Mouse (Mus musculus): Measurements from ENCODE around the gene Asl. TPM values are rescaled to one million over a fixed set of nuclear protein-coding genes. Genes with fewer than 3 reads are reported as not detected.

Asl gene
- total and polyA plus RNA-seq, 2 experiments from 2014 or later, result 15.9 to 21.1 TPM

DNA sequence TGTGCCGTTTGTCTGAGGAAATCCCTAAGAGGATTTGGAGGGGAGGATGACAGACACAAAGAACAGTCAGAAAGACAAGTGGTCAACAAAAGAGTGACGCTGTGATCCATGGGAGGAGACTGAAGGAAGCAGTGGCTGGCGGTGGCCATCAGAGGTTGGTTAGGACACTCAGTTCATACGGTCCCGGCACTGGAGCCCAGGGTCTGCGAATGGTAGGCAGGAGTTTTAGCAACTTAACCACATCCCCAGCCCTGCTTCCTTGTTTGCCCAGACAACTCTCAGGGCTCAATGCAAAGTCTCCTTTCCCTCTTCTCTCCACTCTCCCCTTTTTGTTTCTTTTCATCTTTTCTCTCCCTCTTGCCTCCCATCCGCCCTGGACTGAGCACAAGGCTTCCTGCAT is 17.1 kb upstream of the Asl start:
- ATAC-seq (ENCODE audit: insufficient read depth, low read depth), result no peak
- DNase-seq (ENCODE audit: low spot score), result no peak
- Histone ChIP-seq H3K4me1 (ENCODE audit: control insufficient read depth, insufficient read depth) (no peaks in the 10 kb centered on the region), H3K27me3 (ENCODE audit: control insufficient read depth, insufficient read depth, low read length) (peaks cover 31% of the 10 kb centered on the region), H3K36me3 (replicated peaks; ENCODE audit: control insufficient read depth, insufficient read depth, low read length) (peaks cover 41% of the 10 kb centered on the region), H3K9me3 (replicated peaks; ENCODE audit: control insufficient read depth, low read length) (no peaks in the 10 kb centered on the region), H3K27ac (ENCODE audit: low read depth) (no peak overlapping the region), H3K4me3 (ENCODE audit: low read depth, low read length) (no peak overlapping the region), H3K4me2 (ENCODE audit: low read depth, low read length) (no peak overlapping the region), H3K9ac (replicated peaks; ENCODE audit: low read depth, low read length) (no peak overlapping the region)
- TF ChIP-seq EP300 (IDR thresholded peaks at IDR 0.05; ENCODE audit: low read depth), result no peak
- TF ChIP-seq CTCF (IDR thresholded peaks at IDR 0.05; ENCODE audit: low read depth), result no peak
- 72% methylated on average over 7 of the region's 7 CpGs for WGBS

DNA sequence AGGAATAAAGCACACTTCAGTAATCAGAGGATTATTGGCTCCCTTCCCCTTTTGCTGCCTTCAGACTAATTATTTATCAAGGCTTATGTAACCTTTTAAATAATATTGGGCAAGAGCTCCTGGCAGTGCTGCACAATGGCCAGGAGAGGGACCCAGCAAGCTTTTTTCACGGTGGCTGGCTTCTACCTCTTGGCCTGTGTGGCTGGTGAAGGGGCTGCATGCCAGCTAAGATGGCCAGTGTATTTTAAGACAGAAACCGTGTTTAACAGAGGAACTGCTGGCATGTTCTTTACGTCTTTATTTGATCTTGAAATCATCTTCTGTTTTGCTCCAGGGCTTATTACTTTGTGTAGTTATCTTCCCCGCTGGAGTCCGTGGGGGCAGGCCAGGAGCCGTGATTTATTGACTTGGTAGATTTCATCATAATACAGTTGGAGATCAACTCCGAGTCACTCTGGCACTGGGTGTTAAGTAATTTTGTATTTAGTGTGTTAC is 15.2 kb upstream of the Asl start:
- TF ChIP-seq EP300 (IDR thresholded peaks at IDR 0.05; ENCODE audit: low read depth) (no peak), CTCF (IDR thresholded peaks at IDR 0.05; ENCODE audit: low read depth) (peak; percentile 64)

DNA sequence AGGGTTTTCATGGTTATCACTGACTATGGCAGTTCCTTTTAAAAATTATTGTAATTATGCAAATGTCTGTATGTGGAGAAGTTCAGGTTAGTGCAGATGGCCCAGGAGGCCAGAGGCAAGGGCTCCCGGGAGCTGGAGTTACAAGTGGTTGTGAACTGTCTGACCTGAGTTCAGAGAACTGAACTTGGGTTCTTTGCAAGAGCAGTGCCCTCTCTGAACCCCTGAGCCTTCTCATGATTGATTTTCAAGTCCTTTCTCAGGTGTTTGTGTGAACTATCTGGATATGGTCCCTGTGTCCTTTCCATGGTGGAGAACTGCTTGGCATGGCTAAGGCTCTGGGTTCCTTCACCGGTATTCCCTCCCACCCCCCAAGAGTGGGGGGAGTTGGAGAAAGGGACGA is 14.7 kb upstream of the Asl start:
- H3K4me2 ChIP-seq (ENCODE audit: low read depth, low read length), result no peak overlapping the region
- no peak overlapping the region for H3K27ac ChIP-seq (ENCODE audit: low read depth)
- no peak for TF ChIP-seq EP300 (IDR thresholded peaks at IDR 0.05; ENCODE audit: low read depth)
- TF ChIP-seq CTCF (IDR thresholded peaks at IDR 0.05; ENCODE audit: low read depth), result no peak
- WGBS, result 82% methylated on average over 3 of the region's 3 CpGs
- H3K4me3 ChIP-seq (ENCODE audit: low read depth, low read length), result no peak overlapping the region
- DNase-seq (ENCODE audit: low spot score), result no peak
- peaks cover 48% of the 10 kb centered on the region for H3K36me3 ChIP-seq (replicated peaks; ENCODE audit: control insufficient read depth, insufficient read depth, low read length)
- no peaks in the 10 kb centered on the region for H3K9me3 ChIP-seq (replicated peaks; ENCODE audit: control insufficient read depth, low read length)
- H3K9ac ChIP-seq (replicated peaks; ENCODE audit: low read depth, low read length), result no peak overlapping the region
- no peak for ATAC-seq (ENCODE audit: insufficient read depth, low read depth)
- peaks cover 15% of the 10 kb centered on the region for H3K27me3 ChIP-seq (ENCODE audit: control insufficient read depth, insufficient read depth, low read length)
- no peaks in the 10 kb centered on the region for H3K4me1 ChIP-seq (ENCODE audit: control insufficient read depth, insufficient read depth)

More for the DNA sequence above, 15.2 kb upstream of the Asl start:
- H3K36me3 ChIP-seq (replicated peaks; ENCODE audit: control insufficient read depth, insufficient read depth, low read length), result peaks cover 52% of the 10 kb centered on the region
- H3K4me3 ChIP-seq (ENCODE audit: low read depth, low read length), result no peak overlapping the region
- no peak overlapping the region for H3K4me2 ChIP-seq (ENCODE audit: low read depth, low read length)
- 78% methylated on average over 7 of the region's 7 CpGs for WGBS
- H3K27me3 ChIP-seq (ENCODE audit: control insufficient read depth, insufficient read depth, low read length), result peaks cover 20% of the 10 kb centered on the region
- H3K4me1 ChIP-seq (ENCODE audit: control insufficient read depth, insufficient read depth), result no peaks in the 10 kb centered on the region
- no peak overlapping the region for H3K9ac ChIP-seq (replicated peaks; ENCODE audit: low read depth, low read length)
- ATAC-seq (ENCODE audit: insufficient read depth, low read depth) (no peak; the same call in 1 of the 2 replicates), DNase-seq (ENCODE audit: low spot score) (peak; percentile 42)
- H3K9me3 ChIP-seq (replicated peaks; ENCODE audit: control insufficient read depth, low read length), result no peaks in the 10 kb centered on the region
- no peak overlapping the region for H3K27ac ChIP-seq (ENCODE audit: low read depth)

DNA sequence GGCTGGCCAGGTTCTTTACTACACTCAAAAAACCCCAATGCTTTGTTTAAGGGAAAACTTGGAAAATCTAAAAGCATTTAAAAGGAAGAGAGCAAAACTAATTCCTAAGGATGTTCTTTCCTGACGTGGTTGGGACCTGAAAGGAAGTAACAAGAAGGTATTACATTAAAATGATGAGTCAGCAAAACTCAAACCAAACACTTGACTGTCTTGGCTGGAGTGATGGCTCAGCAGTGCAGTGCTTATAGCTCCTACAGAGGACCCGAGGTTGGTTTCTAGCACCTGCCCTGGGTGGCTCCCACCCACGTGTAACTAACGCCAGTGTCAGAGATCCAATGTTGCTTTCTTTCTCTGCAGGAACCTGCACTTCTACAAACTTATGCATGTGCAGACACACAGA is 12.2 kb upstream of the Asl start:
- Histone ChIP-seq H3K4me1 (ENCODE audit: control insufficient read depth, insufficient read depth) (no peaks in the 10 kb centered on the region), H3K9me3 (replicated peaks; ENCODE audit: control insufficient read depth, low read length) (no peaks in the 10 kb centered on the region), H3K4me2 (ENCODE audit: low read depth, low read length) (no peak overlapping the region), H3K27me3 (ENCODE audit: control insufficient read depth, insufficient read depth, low read length) (0 out of 2 replicates have a peak, but pooled peaks cover 10% of the 10 kb centered on the region), H3K36me3 (replicated peaks; ENCODE audit: control insufficient read depth, insufficient read depth, low read length) (peaks cover 43% of the 10 kb centered on the region), H3K9ac (replicated peaks; ENCODE audit: low read depth, low read length) (no peak overlapping the region), H3K4me3 (ENCODE audit: low read depth, low read length) (no peak overlapping the region), H3K27ac (ENCODE audit: low read depth) (no peak overlapping the region)
- 83% methylated on average over 4 of the region's 4 CpGs for WGBS
- ATAC-seq (ENCODE audit: insufficient read depth, low read depth) (no peak), DNase-seq (ENCODE audit: low spot score) (no peak)
- TF ChIP-seq EP300 (IDR thresholded peaks at IDR 0.05; ENCODE audit: low read depth) (no peak), CTCF (IDR thresholded peaks at IDR 0.05; ENCODE audit: low read depth) (no peak)

DNA sequence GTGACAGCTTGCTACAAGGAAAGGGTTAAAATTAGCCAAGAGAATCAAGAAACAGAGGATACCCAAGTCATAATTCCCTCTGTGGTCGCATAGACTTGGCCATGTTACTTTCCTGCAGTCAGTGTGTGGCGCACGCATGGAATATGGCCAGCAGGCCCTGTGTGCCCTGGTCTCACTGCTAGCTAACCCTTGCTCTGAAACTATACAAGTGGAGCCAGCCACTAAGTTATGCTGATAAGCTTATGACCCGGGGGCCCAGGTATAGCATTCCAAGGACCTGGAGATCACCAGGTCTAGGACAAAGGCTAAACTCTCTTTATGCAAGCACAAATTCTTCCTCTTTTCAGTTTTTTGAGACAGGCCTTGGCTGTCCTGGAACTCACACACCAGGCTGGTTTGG is 11.8 kb upstream of the Asl start:
- Histone ChIP-seq H3K9me3 (replicated peaks; ENCODE audit: control insufficient read depth, low read length) (no peaks in the 10 kb centered on the region), H3K9ac (replicated peaks; ENCODE audit: low read depth, low read length) (no peak overlapping the region), H3K36me3 (replicated peaks; ENCODE audit: control insufficient read depth, insufficient read depth, low read length) (peaks cover 43% of the 10 kb centered on the region), H3K4me1 (ENCODE audit: control insufficient read depth, insufficient read depth) (no peaks in the 10 kb centered on the region), H3K4me3 (ENCODE audit: low read depth, low read length) (no peak overlapping the region), H3K27me3 (ENCODE audit: control insufficient read depth, insufficient read depth, low read length) (0 out of 2 replicates have a peak, but pooled peaks cover 10% of the 10 kb centered on the region), H3K4me2 (ENCODE audit: low read depth, low read length) (no peak overlapping the region), H3K27ac (ENCODE audit: low read depth) (no peak overlapping the region)
- TF ChIP-seq CTCF (IDR thresholded peaks at IDR 0.05; ENCODE audit: low read depth) (no peak), EP300 (IDR thresholded peaks at IDR 0.05; ENCODE audit: low read depth) (no peak)
- no peak for ATAC-seq (ENCODE audit: insufficient read depth, low read depth)
- WGBS, result 87% methylated on average over 4 of the region's 4 CpGs
- no peak for DNase-seq (ENCODE audit: low spot score)
